Mouse (Mus musculus) lung, adult 2 months (tissue): ENCODE measurements around the gene Fkbp1b.

Experiments
- CTCF ChIP-seq: fragments of 200-500 bp; IDR thresholded peaks from 2 replicates; pipeline ENCODE4 v1.5.1; 2011; ENCODE audit warnings: mild to moderate bottlenecking, low read length, control low read depth; ENCODE audit not compliant: insufficient read depth
- POLR2A ChIP-seq: fragments of 200-500 bp; IDR thresholded peaks from 2 replicates; pipeline ENCODE4 v1.6.1; 2011; ENCODE audit warnings: low read depth, mild to moderate bottlenecking, control low read depth, low read length, borderline replicate concordance; ENCODE audit errors: extremely low read depth

DNA sequence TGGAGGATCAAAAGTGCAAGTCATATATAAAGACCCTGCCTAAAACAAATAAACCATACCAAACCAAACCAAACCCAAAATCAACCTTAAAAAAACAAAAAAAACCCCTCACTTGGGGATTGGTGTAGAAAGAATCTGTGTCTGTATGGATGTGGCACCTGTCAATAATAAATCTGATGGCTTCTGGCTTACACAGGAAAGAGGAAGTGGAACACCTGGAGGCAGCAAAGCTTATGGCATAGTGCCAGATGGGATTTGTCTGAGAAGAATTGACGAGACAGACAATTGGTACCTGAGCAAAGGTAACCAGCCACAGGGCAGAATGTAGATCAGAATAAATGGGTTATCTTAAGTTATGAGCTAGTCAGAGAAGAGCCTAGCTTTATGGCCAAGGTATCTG lies 43.7 kb upstream of the Fkbp1b start:
- TF ChIP-seq CTCF (no peak), POLR2A (no peak)
